Mouse (Mus musculus): ENCODE measurements at regions not wholly inside any gene's neighbourhood (a gene's known extent, or its start where the extent isn't known, plus 50 kb on each side); places are given as distances from the start of the nearest gene placed in this dataset.

GRCm38 (mm10) chr17:51631574-51631973 is 201.5 kb downstream of the Satb1 start:
- H3K4me3 ChIP-seq (ENCODE audit: insufficient read depth, low read length) = no peak overlapping the region
- TF ChIP-seq POLR2A (IDR thresholded peaks at IDR 0.05; ENCODE audit: borderline replicate concordance, low read depth, low read length) (no peak), CTCF (IDR thresholded peaks at IDR 0.05; ENCODE audit: low read depth, low read length) (no peak)
- no peaks in the 10 kb centered on the region for H3K4me1 ChIP-seq (ENCODE audit: control insufficient read depth, insufficient read depth, low read length)
- no peak overlapping the region for H3K27ac ChIP-seq (ENCODE audit: insufficient read depth, low read depth, low read length)

- TF ChIP-seq CTCF (IDR thresholded peaks at IDR 0.05; ENCODE audit: low read depth, low read length) (no peak), POLR2A (IDR thresholded peaks at IDR 0.05; ENCODE audit: borderline replicate concordance, low read depth, low read length) (no peak)
- H3K4me1 ChIP-seq (ENCODE audit: control insufficient read depth, insufficient read depth, low read length) = no peaks in the 10 kb centered on the region
- H3K27ac ChIP-seq (ENCODE audit: insufficient read depth, low read depth, low read length) = no peak overlapping the region
Observed at GRCm38 (mm10) chr17:51620528-51620927, 212.6 kb downstream of the Satb1 start.

GRCm38 (mm10) chr17:51585263-51585662 is 247.8 kb downstream of the Satb1 start:
- Histone ChIP-seq H3K4me3 (ENCODE audit: insufficient read depth, low read length) (no peak overlapping the region), H3K27ac (ENCODE audit: insufficient read depth, low read depth, low read length) (no peak overlapping the region), H3K4me1 (ENCODE audit: control insufficient read depth, insufficient read depth, low read length) (no peaks in the 10 kb centered on the region)
- TF ChIP-seq CTCF (IDR thresholded peaks at IDR 0.05; ENCODE audit: low read depth, low read length) = no peak
- TF ChIP-seq POLR2A (IDR thresholded peaks at IDR 0.05; ENCODE audit: borderline replicate concordance, low read depth, low read length) = no peak

More at GRCm38 (mm10) chr17:51620528-51620927, 212.6 kb downstream of the Satb1 start:
- H3K4me3 ChIP-seq (ENCODE audit: insufficient read depth, low read length) = no peak overlapping the region

- H3K4me1 ChIP-seq (ENCODE audit: control insufficient read depth, insufficient read depth, low read length) = no peaks in the 10 kb centered on the region
- no peak for TF ChIP-seq CTCF (IDR thresholded peaks at IDR 0.05; ENCODE audit: low read depth, low read length)
- TF ChIP-seq POLR2A (IDR thresholded peaks at IDR 0.05; ENCODE audit: borderline replicate concordance, low read depth, low read length) = no peak
- no peak overlapping the region for H3K27ac ChIP-seq (ENCODE audit: insufficient read depth, low read depth, low read length)
- H3K4me3 ChIP-seq (ENCODE audit: insufficient read depth, low read length) = no peak overlapping the region
Observed at GRCm38 (mm10) chr17:51583984-51584880, 248.9 kb downstream of the Satb1 start.

- Histone ChIP-seq H3K27ac (ENCODE audit: insufficient read depth, low read depth, low read length) (no peak overlapping the region), H3K4me1 (ENCODE audit: control insufficient read depth, insufficient read depth, low read length) (no peaks in the 10 kb centered on the region), H3K4me3 (ENCODE audit: insufficient read depth, low read length) (no peak overlapping the region)
- TF ChIP-seq POLR2A (IDR thresholded peaks at IDR 0.05; ENCODE audit: borderline replicate concordance, low read depth, low read length) (no peak), CTCF (IDR thresholded peaks at IDR 0.05; ENCODE audit: low read depth, low read length) (no peak)
Observed at GRCm38 (mm10) chr17:51583277-51583676, 249.8 kb downstream of the Satb1 start.

GRCm38 (mm10) chr17:51555854-51556253 is 277.2 kb downstream of the Satb1 start:
- no peak overlapping the region for H3K4me3 ChIP-seq (ENCODE audit: insufficient read depth, low read length)
- no peaks in the 10 kb centered on the region for H3K4me1 ChIP-seq (ENCODE audit: control insufficient read depth, insufficient read depth, low read length)
- no peak overlapping the region for H3K27ac ChIP-seq (ENCODE audit: insufficient read depth, low read depth, low read length)
- no peak for TF ChIP-seq POLR2A (IDR thresholded peaks at IDR 0.05; ENCODE audit: borderline replicate concordance, low read depth, low read length)
- TF ChIP-seq CTCF (IDR thresholded peaks at IDR 0.05; ENCODE audit: low read depth, low read length) = no peak

- no peak for TF ChIP-seq POLR2A (IDR thresholded peaks at IDR 0.05; ENCODE audit: borderline replicate concordance, low read depth, low read length)
- TF ChIP-seq CTCF (IDR thresholded peaks at IDR 0.05; ENCODE audit: low read depth, low read length) = no peak
- Histone ChIP-seq H3K4me3 (ENCODE audit: insufficient read depth, low read length) (no peak overlapping the region), H3K4me1 (ENCODE audit: control insufficient read depth, insufficient read depth, low read length) (no peaks in the 10 kb centered on the region), H3K27ac (ENCODE audit: insufficient read depth, low read depth, low read length) (no peak overlapping the region)
Observed at GRCm38 (mm10) chr17:51554446-51554845, 278.6 kb downstream of the Satb1 start.

GRCm38 (mm10) chr17:51552277-51553015 is 280.6 kb downstream of the Satb1 start:
- no peak for TF ChIP-seq CTCF (IDR thresholded peaks at IDR 0.05; ENCODE audit: low read depth, low read length)
- TF ChIP-seq POLR2A (IDR thresholded peaks at IDR 0.05; ENCODE audit: borderline replicate concordance, low read depth, low read length) = no peak
- H3K4me1 ChIP-seq (ENCODE audit: control insufficient read depth, insufficient read depth, low read length) = no peaks in the 10 kb centered on the region
- no peak overlapping the region for H3K27ac ChIP-seq (ENCODE audit: insufficient read depth, low read depth, low read length)
- H3K4me3 ChIP-seq (ENCODE audit: insufficient read depth, low read length) = no peak overlapping the region

- Histone ChIP-seq H3K27ac (ENCODE audit: insufficient read depth, low read depth, low read length) (no peak overlapping the region), H3K4me3 (ENCODE audit: insufficient read depth, low read length) (no peak overlapping the region), H3K4me1 (ENCODE audit: control insufficient read depth, insufficient read depth, low read length) (no peaks in the 10 kb centered on the region)
- TF ChIP-seq CTCF (IDR thresholded peaks at IDR 0.05; ENCODE audit: low read depth, low read length) (no peak), POLR2A (IDR thresholded peaks at IDR 0.05; ENCODE audit: borderline replicate concordance, low read depth, low read length) (no peak)
Observed at GRCm38 (mm10) chr17:51546999-51547398, 286.1 kb downstream of the Satb1 start.

GRCm38 (mm10) chr17:51542544-51542943 is 290.5 kb downstream of the Satb1 start:
- no peak overlapping the region for H3K27ac ChIP-seq (ENCODE audit: insufficient read depth, low read depth, low read length)
- no peak overlapping the region for H3K4me3 ChIP-seq (ENCODE audit: insufficient read depth, low read length)
- TF ChIP-seq POLR2A (IDR thresholded peaks at IDR 0.05; ENCODE audit: borderline replicate concordance, low read depth, low read length) (no peak), CTCF (IDR thresholded peaks at IDR 0.05; ENCODE audit: low read depth, low read length) (no peak)
- H3K4me1 ChIP-seq (ENCODE audit: control insufficient read depth, insufficient read depth, low read length) = no peaks in the 10 kb centered on the region

Measured in bone marrow macrophage, adult 2 months (primary cell).